Mouse (Mus musculus) limb, embryonic 12.5 days (tissue): Measurements from ENCODE around the gene Skida1. TPM values are rescaled to one million over a fixed set of nuclear protein-coding genes. Genes with fewer than 3 reads are reported as not detected.

Experiments
- ATAC-seq: fragments of 200-750 bp; cut with Nextera tagmentation; 2 replicates; pipeline ENCODE4 v1.8.0; 2017; ENCODE audit warnings: low read depth, moderate TSS enrichment; ENCODE audit not compliant: insufficient number of reproducible peaks, insufficient read depth, low FRiP score, low TSS enrichment
- H3K27ac ChIP-seq: fragments of 300-500 bp; sonication (generic); 2 replicates; pipeline ENCODE4 v1.5.1; 2016; ENCODE audit warnings: mild to moderate bottlenecking, moderate library complexity
- H3K27me3 ChIP-seq: fragments of 300-500 bp; sonication (generic); 2 replicates; pipeline ENCODE4 v1.6.1; 2016; ENCODE audit warnings: mild to moderate bottlenecking, moderate library complexity
- H3K36me3 ChIP-seq: fragments of 300-500 bp; sonication (generic); 2 replicates; pipeline ENCODE4 v1.6.1; 2016; ENCODE audit warnings: mild to moderate bottlenecking, moderate library complexity
- H3K4me1 ChIP-seq: fragments of 300-500 bp; sonication (generic); replicated peaks from 2 replicates; pipeline ENCODE4 v1.6.1; 2016
- H3K4me2 ChIP-seq: fragments of 300-500 bp; sonication (generic); 2 replicates; pipeline ENCODE4 v1.6.1; 2016; ENCODE audit warnings: mild to moderate bottlenecking, moderate library complexity
- H3K4me3 ChIP-seq: fragments of 300-500 bp; sonication (generic); replicated peaks from 2 replicates; pipeline ENCODE4 v1.5.1; 2016; ENCODE audit warnings: mild to moderate bottlenecking
- H3K9ac ChIP-seq: fragments of 300-500 bp; sonication (generic); replicated peaks from 2 replicates; pipeline ENCODE4 v1.6.1; 2016; ENCODE audit warnings: mild to moderate bottlenecking, moderate library complexity
- H3K9me3 ChIP-seq: fragments of 300-500 bp; sonication (generic); 2 replicates; pipeline ENCODE4 v1.6.1; 2016; ENCODE audit warnings: mild to moderate bottlenecking, moderate library complexity
- WGBS: fragments of 180-500 bp; shearing (Covaris S2); methylation state at CpG from one replicate; pipeline ENCODE4 v1.1.7; 2016; 5-methylcytosine and 5-hydroxymethylcytosine counted together
- polyA plus RNA-seq: library from polyadenylated mRNA; unstranded; fragments of >200 nt; fragmentation: Nextera tagmentation; extraction: Ambion mirVana; gene quantifications from 2 replicates; pipeline ENCODE4 v1.2.1, GENCODE M21; 2016

Gene Skida1
- polyA plus RNA-seq, 1 experiment from 2014 or later = 14.0 TPM

DNA sequence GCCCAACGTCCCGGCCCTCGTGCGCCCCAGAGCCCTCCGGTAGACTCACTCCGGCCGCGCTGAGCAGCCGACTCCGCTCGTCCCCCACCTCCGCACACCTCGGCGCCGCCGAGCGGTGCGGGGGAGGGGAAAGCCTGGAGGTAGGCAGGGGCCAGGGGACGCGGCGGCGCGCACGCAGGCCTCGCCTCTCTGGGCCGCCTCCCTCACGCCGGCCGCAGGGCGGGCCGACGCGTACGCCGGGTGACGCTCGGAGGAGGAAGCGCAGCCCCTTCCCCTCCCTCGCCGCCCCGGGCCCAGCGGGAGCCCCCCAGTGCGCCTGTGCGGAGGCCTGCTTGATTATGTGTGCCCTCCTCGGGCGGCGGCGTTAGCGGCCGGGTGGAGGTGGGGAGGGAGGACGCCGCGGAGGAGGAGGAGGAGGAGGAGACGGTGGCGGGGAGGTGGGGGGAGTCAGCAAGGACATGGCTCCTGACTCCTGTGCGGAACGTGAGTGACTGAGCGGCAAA lies 15.6 kb upstream of the Skida1 start:
- no peaks in the 10 kb centered on the region for H3K9me3 ChIP-seq
- under 1% methylated on average over 47 of the region's 58 CpGs for WGBS
- H3K4me3 ChIP-seq = peak overlapping the region; percentile 81
- peaks cover 12% of the 10 kb centered on the region for H3K4me1 ChIP-seq
- peak; percentile 96 for ATAC-seq
- H3K4me2 ChIP-seq = peak overlapping the region; percentile 91
- peak overlapping the region; percentile 99 for H3K9ac ChIP-seq
- peak overlapping the region; percentile 100 for H3K27ac ChIP-seq
- peaks cover 8% of the 10 kb centered on the region for H3K36me3 ChIP-seq
- H3K27me3 ChIP-seq = no peaks in the 10 kb centered on the region

DNA sequence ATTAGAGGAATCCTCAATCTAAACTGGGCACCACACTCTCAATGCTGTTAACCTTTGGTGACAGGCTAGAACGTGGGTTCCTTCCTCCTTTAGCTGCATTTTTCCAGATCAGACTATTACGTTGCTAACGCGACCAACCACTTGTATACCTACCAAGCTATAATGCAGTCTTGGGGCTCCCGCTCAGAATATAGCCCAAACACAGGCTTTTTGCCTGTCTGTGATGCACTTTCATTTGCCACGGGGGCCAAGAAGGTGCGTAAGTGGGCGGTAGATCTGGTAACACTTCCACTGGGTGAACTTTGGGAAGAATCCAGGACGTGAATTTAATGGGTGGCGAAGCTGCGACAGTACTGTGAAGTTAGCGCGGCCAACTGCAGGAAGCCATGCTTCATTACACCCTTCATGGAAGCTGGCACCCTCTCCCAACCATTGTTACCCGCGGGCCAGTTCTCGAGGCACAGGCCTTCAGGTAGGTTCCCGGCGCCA lies 15.0 kb upstream of the Skida1 start:
- peaks cover 8% of the 10 kb centered on the region for H3K36me3 ChIP-seq
- peak overlapping the region; percentile 91 for H3K4me2 ChIP-seq
- peaks cover 18% of the 10 kb centered on the region for H3K4me1 ChIP-seq
- peak overlapping the region; percentile 99 for H3K9ac ChIP-seq
- no peaks in the 10 kb centered on the region for H3K9me3 ChIP-seq
- WGBS = 0% methylated on average over 18 of the region's 18 CpGs
- peak overlapping the region; percentile 81 for H3K4me3 ChIP-seq
- peak; percentile 20; the same call in 1 of the 2 replicates for ATAC-seq
- no peaks in the 10 kb centered on the region for H3K27me3 ChIP-seq
- H3K27ac ChIP-seq = peak overlapping the region; percentile 100

DNA sequence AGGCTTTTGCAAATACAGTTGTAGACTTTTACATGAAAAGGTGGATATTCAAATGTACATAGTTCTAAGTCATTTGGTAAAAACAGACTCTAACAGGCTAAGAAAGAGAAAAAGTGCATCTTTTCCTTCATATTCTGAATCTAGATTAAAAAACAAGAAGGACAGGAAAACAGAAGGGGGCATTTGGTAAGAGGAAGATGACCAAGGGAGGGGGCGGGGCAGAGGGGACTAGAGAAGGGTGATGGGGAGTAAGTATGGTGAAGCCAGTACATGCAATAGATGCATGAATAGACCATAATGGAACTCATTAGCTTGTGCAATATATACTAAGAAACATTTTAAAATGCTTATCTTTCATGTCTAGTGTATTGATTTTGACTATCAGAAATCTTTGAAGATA lies 11.5 kb upstream of the Skida1 start:
- Histone ChIP-seq H3K27ac (no peak overlapping the region), H3K27me3 (no peaks in the 10 kb centered on the region), H3K4me1 (peaks cover 11% of the 10 kb centered on the region; the same call in 1 of the 2 replicates), H3K9me3 (no peaks in the 10 kb centered on the region), H3K4me3 (no peak overlapping the region), H3K4me2 (no peak overlapping the region), H3K9ac (no peak overlapping the region), H3K36me3 (no peaks in the 10 kb centered on the region)
- ATAC-seq = no peak
- WGBS = 83% methylated on average over 1 of the region's 1 CpGs

DNA sequence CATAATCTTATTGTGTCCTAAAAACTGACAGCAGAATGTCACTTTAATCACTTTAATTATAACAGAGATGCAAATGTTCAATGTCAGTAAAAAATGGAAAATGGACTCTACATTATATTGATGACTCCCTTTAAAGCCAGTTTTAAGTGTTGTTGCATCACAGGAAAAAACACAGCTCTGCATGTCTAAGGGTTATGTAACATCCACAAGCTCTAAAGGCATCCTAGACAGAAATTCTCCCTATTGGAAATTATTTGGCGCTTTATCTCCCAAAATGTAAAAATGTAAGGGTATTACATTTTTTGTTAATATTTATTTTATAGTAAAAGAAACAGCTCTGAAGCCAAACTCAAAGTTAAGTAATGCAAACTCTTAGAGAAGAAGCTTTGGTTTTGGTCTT lies 11.0 kb upstream of the Skida1 start:
- Histone ChIP-seq H3K27ac (no peak overlapping the region), H3K4me1 (peaks cover 11% of the 10 kb centered on the region; the same call in 1 of the 2 replicates), H3K27me3 (no peaks in the 10 kb centered on the region), H3K36me3 (no peaks in the 10 kb centered on the region), H3K9me3 (no peaks in the 10 kb centered on the region), H3K9ac (no peak overlapping the region), H3K4me3 (no peak overlapping the region), H3K4me2 (no peak overlapping the region)
- no peak for ATAC-seq
- 95% methylated on average over 1 of the region's 1 CpGs for WGBS

DNA sequence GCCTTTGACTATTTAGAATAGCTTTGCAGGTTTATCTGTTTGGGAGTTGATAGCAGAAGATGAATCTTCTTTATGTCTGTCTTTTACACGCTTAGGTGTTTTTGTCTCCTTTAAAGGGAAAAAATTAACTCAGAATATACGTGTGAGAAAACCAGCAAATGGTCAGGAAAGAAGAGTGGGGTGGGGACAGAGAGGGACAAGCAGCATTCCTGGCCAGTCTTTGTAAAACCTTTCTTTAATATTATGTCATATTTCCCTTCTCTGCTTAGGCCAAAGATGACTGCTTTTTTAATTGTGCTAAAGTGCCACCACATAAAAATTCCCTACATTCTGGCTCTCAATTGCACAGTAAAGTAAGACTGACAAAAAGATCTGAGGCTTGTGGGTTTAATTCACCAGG lies 10.2 kb upstream of the Skida1 start:
- Histone ChIP-seq H3K4me3 (no peak overlapping the region), H3K4me2 (peak overlapping the region; percentile 79), H3K4me1 (peaks cover 17% of the 10 kb centered on the region), H3K27ac (no peak overlapping the region), H3K9ac (no peak overlapping the region), H3K36me3 (no peaks in the 10 kb centered on the region), H3K27me3 (no peaks in the 10 kb centered on the region), H3K9me3 (no peaks in the 10 kb centered on the region)
- 26% methylated on average over 2 of the region's 2 CpGs for WGBS
- no peak for ATAC-seq

DNA sequence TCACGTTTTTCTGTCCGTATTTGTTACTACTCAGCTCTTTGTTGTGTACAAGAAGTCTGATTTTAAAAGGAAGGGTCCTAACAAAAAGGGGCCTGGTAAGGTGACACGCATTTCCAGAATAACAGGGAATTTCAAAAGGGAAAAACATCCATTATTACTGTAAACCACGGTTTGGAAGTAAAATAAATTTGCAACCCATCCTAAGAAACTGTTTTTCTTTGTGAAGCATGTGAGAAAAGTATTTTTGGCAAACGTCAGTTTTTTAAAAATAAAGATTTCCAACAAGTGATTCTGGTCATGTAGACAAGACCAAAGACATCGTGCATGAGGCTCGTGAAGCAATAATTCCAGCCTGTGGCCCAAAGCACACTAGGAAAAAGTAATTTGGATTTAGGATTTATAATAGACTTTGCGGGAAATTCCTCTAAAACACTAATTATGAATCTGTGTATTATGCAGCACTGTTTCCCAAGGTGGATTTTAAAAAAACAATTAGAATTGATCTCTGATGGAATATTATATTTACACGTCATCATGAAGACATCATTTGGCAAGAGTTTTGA lies 9.4 kb upstream of the Skida1 start:
- Histone ChIP-seq H3K4me1 (peaks cover 26% of the 10 kb centered on the region), H3K4me3 (peak overlapping the region; percentile 51), H3K27me3 (no peaks in the 10 kb centered on the region), H3K36me3 (no peaks in the 10 kb centered on the region), H3K9ac (peak overlapping the region; percentile 98), H3K27ac (peak overlapping the region; percentile 100), H3K9me3 (no peaks in the 10 kb centered on the region), H3K4me2 (peak overlapping the region; percentile 79)
- WGBS = 15% methylated on average over 9 of the region's 9 CpGs
- no peak for ATAC-seq

DNA sequence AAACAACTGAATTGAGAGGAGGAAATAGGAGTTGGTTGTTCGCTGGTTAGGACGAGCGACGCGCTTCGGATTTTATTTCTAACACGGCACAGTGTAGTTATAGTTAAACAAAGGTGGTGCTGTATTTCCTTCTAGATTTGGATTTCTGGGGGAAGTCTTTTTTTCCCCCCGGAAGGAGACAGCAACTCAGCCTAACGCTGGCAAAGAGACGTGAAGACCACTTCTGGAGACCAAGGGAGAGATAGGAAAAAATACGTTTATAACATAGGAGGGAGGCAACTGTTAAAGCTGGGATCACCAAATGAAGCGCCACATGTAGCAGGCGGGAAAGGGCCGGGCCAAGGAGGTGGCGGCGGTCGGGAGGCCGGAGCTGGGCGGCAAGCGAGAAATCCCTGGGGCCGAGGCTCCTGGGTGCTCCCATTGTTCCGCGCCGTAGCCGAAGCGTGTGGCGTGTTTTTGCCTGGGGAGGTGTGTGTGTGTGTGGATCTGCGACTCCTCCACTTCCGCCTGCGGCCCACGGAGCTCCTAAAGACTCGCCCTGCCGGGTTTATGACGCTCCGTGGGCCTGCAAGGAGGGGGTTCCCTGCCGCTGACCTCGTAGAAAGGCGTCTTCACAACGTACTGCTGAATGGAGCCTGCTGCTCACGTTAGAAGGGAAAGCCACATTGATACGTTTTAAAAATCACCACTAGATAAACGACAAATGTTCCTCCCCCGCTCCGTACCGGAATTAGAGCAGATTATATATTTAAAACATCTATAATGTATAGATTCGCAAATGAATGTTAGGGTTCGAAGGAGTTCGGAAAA lies 8.7 kb upstream of the Skida1 start:
- H3K27me3 ChIP-seq = no peaks in the 10 kb centered on the region
- peak overlapping the region; percentile 98 for H3K9ac ChIP-seq
- peak overlapping the region; percentile 51 for H3K4me3 ChIP-seq
- no peak for ATAC-seq
- H3K9me3 ChIP-seq = no peaks in the 10 kb centered on the region
- peak overlapping the region; percentile 79 for H3K4me2 ChIP-seq
- H3K27ac ChIP-seq = peak overlapping the region; percentile 100
- no peaks in the 10 kb centered on the region for H3K36me3 ChIP-seq
- peaks cover 26% of the 10 kb centered on the region for H3K4me1 ChIP-seq
- under 1% methylated on average over 48 of the region's 48 CpGs for WGBS

DNA sequence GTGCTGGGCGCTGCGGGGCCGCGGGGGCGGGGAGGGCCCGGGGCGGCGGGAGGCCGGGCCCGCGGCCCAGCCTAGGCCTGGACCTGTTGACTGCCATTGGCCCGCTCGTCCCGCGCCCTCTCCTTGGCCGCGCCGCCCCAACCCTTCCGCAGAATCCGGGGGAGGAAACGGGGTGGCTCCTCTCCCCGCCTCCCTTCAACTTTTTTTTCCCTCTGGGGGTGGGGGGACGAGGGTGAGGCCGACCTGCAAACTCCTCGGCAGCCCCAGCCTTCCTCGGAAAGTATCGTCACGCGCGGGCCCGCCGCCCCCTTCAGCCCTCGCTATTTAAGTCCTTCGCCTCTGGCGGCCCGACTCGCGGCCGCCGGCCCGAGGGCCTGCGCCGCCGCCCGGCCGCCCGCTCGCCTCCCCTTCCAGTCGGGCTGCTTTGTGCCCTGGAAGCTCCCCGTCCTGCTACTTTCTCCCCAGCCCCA lies 8.0 kb upstream of the Skida1 start:
- peaks cover 29% of the 10 kb centered on the region for H3K4me1 ChIP-seq
- H3K27me3 ChIP-seq = no peaks in the 10 kb centered on the region
- no peaks in the 10 kb centered on the region for H3K9me3 ChIP-seq
- H3K4me3 ChIP-seq = peak overlapping the region; percentile 51
- peak overlapping the region; percentile 98 for H3K9ac ChIP-seq
- no peaks in the 10 kb centered on the region for H3K36me3 ChIP-seq
- peak overlapping the region; percentile 79 for H3K4me2 ChIP-seq
- WGBS = under 1% methylated on average over 47 of the region's 50 CpGs
- ATAC-seq = peak; percentile 97
- peak overlapping the region; percentile 100 for H3K27ac ChIP-seq

DNA sequence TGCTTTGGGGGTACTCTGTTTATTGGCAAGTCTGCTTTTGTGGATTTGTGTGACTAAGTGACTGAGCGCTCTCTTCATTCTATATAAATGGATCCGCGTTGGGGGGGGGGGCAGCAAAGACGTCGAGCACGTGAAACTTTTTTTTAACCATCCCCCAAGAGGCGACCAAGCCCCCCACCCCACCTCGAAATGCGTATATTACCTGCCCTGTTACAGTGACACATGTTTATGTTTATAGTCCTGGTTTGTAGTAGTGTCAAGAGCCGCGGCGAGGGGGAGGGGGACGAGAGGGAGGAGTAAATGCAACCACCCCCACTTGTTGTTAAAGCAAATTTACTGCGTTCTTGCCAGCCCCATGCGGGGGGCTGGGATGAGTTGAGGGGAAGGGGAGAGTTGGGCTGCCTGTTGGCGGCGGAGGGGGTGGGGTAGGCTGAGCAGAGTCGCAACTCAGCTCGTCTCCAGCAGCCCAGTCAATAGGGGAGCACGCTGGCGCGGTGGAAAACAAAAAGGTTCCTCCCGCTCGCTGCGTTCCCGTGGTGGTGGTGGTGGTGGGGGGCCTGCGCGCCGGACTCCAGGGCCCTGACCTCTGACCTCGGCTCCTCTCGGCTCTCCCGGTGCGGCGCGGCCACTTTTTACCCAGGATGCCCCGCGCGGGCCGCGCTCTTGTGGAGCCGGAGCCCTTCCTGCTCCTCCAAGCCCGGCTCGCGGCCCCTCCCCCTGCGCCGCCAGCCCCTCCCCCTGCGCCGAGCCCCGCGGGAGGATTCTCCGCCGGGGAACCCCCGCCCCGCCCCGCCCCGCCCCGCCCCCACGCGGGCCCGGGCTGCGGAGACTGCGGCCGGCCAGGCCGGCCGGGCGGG lies 7.3 kb upstream of the Skida1 start:
- Histone ChIP-seq H3K36me3 (no peaks in the 10 kb centered on the region), H3K27ac (peak overlapping the region; percentile 100)
- ATAC-seq = peak; percentile 93

DNA sequence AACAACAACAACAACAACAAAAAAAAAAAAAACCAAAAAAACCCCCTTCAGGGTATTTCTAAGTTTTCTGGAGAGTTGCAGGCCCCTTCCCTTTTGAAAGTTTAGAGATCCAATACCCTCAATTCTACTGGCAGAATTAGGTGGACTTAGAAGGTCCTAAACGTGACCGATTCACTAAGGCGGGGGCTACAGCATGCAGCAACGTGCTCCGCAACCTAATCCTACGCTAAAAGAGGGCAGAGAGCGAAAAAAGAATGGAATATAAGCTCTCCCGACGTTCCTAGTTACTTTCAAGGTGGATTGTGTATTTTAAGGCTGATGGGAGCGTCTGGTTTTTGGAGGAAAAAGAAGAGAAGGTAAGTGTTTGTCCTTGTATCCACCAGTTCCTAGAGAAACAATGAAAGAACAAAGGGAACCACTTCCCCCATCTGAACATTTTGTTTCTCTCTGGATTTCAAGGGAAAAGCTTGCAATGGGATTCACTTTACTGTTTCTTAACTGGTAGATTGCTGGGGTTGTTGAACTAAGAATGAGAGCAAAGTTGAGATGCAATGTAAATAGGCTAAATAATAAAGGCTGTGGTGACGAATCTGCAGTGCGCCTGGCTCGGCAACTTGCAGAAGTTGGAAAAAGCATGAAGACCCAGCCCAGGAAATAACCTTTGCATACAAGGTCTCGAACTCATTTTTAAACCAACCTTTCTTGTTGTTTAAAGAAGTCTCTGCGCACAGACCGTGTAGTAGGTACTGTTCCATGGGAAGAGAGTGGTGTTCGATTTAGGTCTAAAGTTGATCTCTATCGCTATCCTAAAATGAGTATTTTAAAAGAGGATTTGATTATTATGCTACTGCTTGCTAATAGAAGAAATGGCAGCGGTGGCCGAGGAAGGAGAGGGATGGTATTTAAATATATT lies 6.4 kb upstream of the Skida1 start, which contains the start of gene Mllt10:
Gene Mllt10, plus strand, starts transcription at position 222 of the 913 bp plus-strand sequence.
- H3K9me3 ChIP-seq = no peaks in the 10 kb centered on the region
- H3K4me3 ChIP-seq = peak within 1 kb of the TSS; percentile 51
- WGBS = 2% methylated on average over 20 of the region's 20 CpGs
- peak within 1 kb of the TSS; percentile 100 for H3K27ac ChIP-seq
- ATAC-seq = no peak
- H3K27me3 ChIP-seq = no peaks in the 10 kb centered on the region
- H3K9ac ChIP-seq = peak within 1 kb of the TSS; percentile 98
- peaks cover 43% of the 10 kb centered on the region for H3K4me1 ChIP-seq
- H3K4me2 ChIP-seq = peak within 1 kb of the TSS; percentile 79
- no peaks in the 10 kb centered on the region for H3K36me3 ChIP-seq

More for the DNA sequence above, 7.3 kb upstream of the Skida1 start:
- peak overlapping the region; percentile 79 for H3K4me2 ChIP-seq
- no peaks in the 10 kb centered on the region for H3K27me3 ChIP-seq
- peak overlapping the region; percentile 51 for H3K4me3 ChIP-seq
- H3K9me3 ChIP-seq = no peaks in the 10 kb centered on the region
- H3K4me1 ChIP-seq = peaks cover 36% of the 10 kb centered on the region
- under 1% methylated on average over 48 of the region's 66 CpGs for WGBS
- H3K9ac ChIP-seq = peak overlapping the region; percentile 98
